ENCODE assay signal across 9 mouse cellular contexts in the genomic region with DNA sequence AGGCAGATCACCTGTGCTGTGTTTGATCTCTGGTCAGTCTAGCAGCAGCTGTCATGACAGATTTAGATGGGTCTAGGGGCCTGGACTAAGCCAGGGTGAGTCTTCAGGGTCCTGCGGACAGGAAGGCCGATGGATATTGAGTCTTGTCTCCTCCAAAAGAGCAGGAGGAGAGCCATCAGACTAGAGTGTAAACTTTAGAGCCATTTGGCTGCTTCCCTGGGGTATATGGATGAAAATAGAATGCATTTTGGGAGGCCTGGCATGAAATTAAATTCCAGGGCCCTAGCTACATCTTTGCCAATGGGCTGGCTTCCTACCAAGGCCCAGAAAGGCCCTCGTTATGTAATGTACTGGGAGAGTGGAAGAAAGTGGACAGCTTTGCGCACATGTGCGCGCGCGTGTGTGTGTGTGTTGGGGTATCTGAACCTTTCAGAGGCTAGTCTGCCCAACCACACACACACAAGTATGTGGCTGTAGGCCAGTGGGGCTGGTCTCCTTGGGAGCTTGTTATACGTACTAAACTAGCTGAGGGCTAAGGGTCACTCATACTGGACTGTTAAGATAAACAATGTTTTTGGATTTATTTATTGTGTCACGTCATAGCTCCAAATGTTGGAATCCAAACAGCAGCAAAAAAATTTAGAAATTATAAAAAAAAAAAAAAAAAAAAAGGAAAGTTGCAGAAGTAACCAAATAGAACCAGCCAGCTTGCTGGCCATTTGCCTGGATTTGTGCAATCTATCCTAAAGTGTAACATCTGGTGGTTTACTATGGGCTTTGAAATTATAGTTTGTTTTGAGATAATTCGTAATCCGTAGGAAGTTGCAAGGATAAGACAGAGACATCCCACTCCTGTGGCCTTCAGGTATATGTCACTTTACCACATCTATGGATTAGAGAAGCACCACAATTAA.
DNase-seq lines count a peak whose midpoint lies in the region; ATAC-seq and TF ChIP-seq lines count a peak whose summit lies in the region.
"Had no signal": no experiment of that assay in that cellular context is flagged by ENCODE, and none has a peak within 500 bp of the region (broad histone marks: within the 10 kb centered on the region; RNA-seq: fewer than 3 reads in every experiment).

No protein-coding gene starts in this region.

- intact Hi-C loops in heart, postnatal 10 days (cut with DNase I), result no loop called here

- H3K27me3 ChIP-seq in cerebellum, adult 2 months (ENCODE audit: control insufficient read depth, insufficient read depth, low read length), result no peaks in the 10 kb centered on the region
- peaks cover 38% of the 10 kb centered on the region for H3K27me3 ChIP-seq in forebrain, embryonic 10.5 days (ENCODE audit: poor library complexity, severe bottlenecking)

- ATAC-seq in inflammation-experienced regulatory T-cells, adult 6 months, result no peak

- H3K27ac ChIP-seq in cerebellum, adult 2 months (ENCODE audit: insufficient read depth, low read length), result peak overlapping the region; percentile 95
- peak overlapping the region; percentile 65 for H3K27ac ChIP-seq in layer of hippocampus, adult 2 months
- H3K27ac ChIP-seq in forebrain, embryonic 10.5 days, result no peak overlapping the region
- H3K27ac ChIP-seq: neural tube, embryonic 12.5 days had no signal

- peak; percentile 40 for DNase-seq in ovary, adult 18-20 months (ENCODE audit: low spot score)
- DNase-seq in ovary, postnatal 10 days (ENCODE audit: low spot score), result no peak
- DNase-seq in cerebellum, adult 2 months, result peak; percentile 91 to 96
- DNase-seq in heart, postnatal 10 days, result peak; percentile 84 to 88
- DNase-seq in layer of hippocampus, adult 2 months (ENCODE audit: low spot score in 2 of 2), result peak in 1 of 2 experiments; percentile 39
- DNase-seq in ovary, postnatal 36 days (ENCODE audit: low spot score), result peak; percentile 51
- DNase-seq in forebrain, embryonic 10.5 days (ENCODE audit: extremely low spot score, low spot score), result no peak

- H3K9me3 ChIP-seq in forebrain, embryonic 10.5 days, result no peaks in the 10 kb centered on the region
- H3K9me3 ChIP-seq: neural tube, embryonic 12.5 days had no signal

- WGBS in cerebellum, adult 2 months, result 14% methylated on average over 12 of the region's 12 CpGs
- 95% methylated on average over 12 of the region's 12 CpGs for WGBS in forebrain, embryonic 10.5 days

- peaks cover 32% of the 10 kb centered on the region for H3K4me1 ChIP-seq in cerebellum, adult 2 months (ENCODE audit: control insufficient read depth, insufficient read depth, low read length)
- H3K4me1 ChIP-seq in forebrain, embryonic 10.5 days, result 0 out of 2 replicates have a peak, but pooled peaks cover 3% of the 10 kb centered on the region

- no peak for TF ChIP-seq CTCF in cerebellum, adult 2 months (IDR thresholded peaks at IDR 0.05; ENCODE audit: borderline replicate concordance, insufficient read depth, low read depth, low read length)
- TF ChIP-seq CTCF in layer of hippocampus, adult 2 months (conservative IDR thresholded peaks at IDR 0.05), result no peak

- no peak overlapping the region for H3K4me3 ChIP-seq in cerebellum, adult 2 months (replicated peaks; ENCODE audit: insufficient read depth, low read depth, low read length)
- no peak overlapping the region for H3K4me3 ChIP-seq in layer of hippocampus, adult 2 months
- H3K4me3 ChIP-seq in forebrain, embryonic 10.5 days, result no peak overlapping the region
- H3K4me3 ChIP-seq: neural tube, embryonic 12.5 days had no signal

- no peaks in the 10 kb centered on the region for H3K36me3 ChIP-seq in forebrain, embryonic 10.5 days (replicated peaks)
- H3K36me3 ChIP-seq: neural tube, embryonic 12.5 days had no signal

- TF ChIP-seq POLR2A in cerebellum, adult 2 months (IDR thresholded peaks at IDR 0.05; ENCODE audit: borderline replicate concordance, insufficient read depth, low read length), result no peak

Comparison
In these comparisons a context has a peak if more than half of its experiments do, and no peak if none do; other contexts are left out.
1. DNase-seq: peak in ovary, adult 18-20 months (single experiment), cerebellum, adult 2 months (2 of 2), heart, postnatal 10 days (2 of 2) and ovary, postnatal 36 days (single experiment); none in ovary, postnatal 10 days (single experiment) and forebrain, embryonic 10.5 days (single experiment).